Mouse (Mus musculus) testis, adult 2 months (tissue): ENCODE measurements around the gene Slit1. TPM values are rescaled to one million over a fixed set of nuclear protein-coding genes. Genes with fewer than 3 reads are reported as not detected.
A peak's percentile ranks its signal among the peaks of the same experiment; 100 is the strongest.

Experiments used
- H3K27ac ChIP-seq: fragments of 200-500 bp; 2 replicates; pipeline ENCODE4 v1.5.1; 2012; ENCODE audit warnings: low read depth, low read length; ENCODE audit not compliant: control insufficient read depth, insufficient read depth
- H3K27me3 ChIP-seq: fragments of 200-500 bp; 2 replicates; pipeline ENCODE4 v1.6.1; 2012; ENCODE audit warnings: mild to moderate bottlenecking, low read length, moderate library complexity; ENCODE audit not compliant: control insufficient read depth, insufficient read depth
- H3K36me3 ChIP-seq: fragments of 200-500 bp; 2 replicates; pipeline ENCODE4 v1.6.1; 2012; ENCODE audit warnings: mild to moderate bottlenecking, low read length; ENCODE audit not compliant: control insufficient read depth, insufficient read depth
- H3K4me1 ChIP-seq: fragments of 200-500 bp; 2 replicates; pipeline ENCODE4 v1.6.1; 2012; ENCODE audit warnings: low read length; ENCODE audit not compliant: control insufficient read depth, insufficient read depth
- H3K4me3 ChIP-seq: fragments of 200-500 bp; 2 replicates; pipeline ENCODE4 v1.5.1; 2012; ENCODE audit warnings: low read depth, mild to moderate bottlenecking, low read length, moderate library complexity, mixed read lengths; ENCODE audit not compliant: control insufficient read depth
- CTCF ChIP-seq: fragments of 200-500 bp; IDR thresholded peaks from 2 replicates; pipeline ENCODE4 v1.5.1; 2012; ENCODE audit warnings: low read depth, mild to moderate bottlenecking, inconsistent platforms, low read length, moderate library complexity; ENCODE audit not compliant: control insufficient read depth, insufficient read depth, insufficient replicate concordance
- POLR2A ChIP-seq: fragments of 200-500 bp; IDR thresholded peaks from 2 replicates; pipeline ENCODE4 v1.6.1; 2012; ENCODE audit warnings: low read depth, mild to moderate bottlenecking, inconsistent platforms, low read length, moderate library complexity; ENCODE audit not compliant: control insufficient read depth
- polyA plus RNA-seq: library from polyadenylated mRNA; depleted of rRNA; stranded (reverse); fragments of >200 nt; gene quantifications from 2 replicates; pipeline ENCODE4 v1.2.3, GENCODE M21; 2012

The Slit1 gene
- polyA plus RNA-seq, 1 experiment, result 9.6 TPM

- no peak overlapping the region for H3K27ac ChIP-seq
- H3K4me1 ChIP-seq, result no peaks in the 10 kb centered on the region
- H3K4me3 ChIP-seq, result no peak overlapping the region
- no peaks in the 10 kb centered on the region for H3K36me3 ChIP-seq
- H3K27me3 ChIP-seq, result no peaks in the 10 kb centered on the region
- TF ChIP-seq POLR2A, result no peak
- TF ChIP-seq CTCF, result no peak
These were observed 55.6 kb downstream of the Slit1 start for GRCm38 (mm10) chr19:41687836-41688235.

GRCm38 (mm10) chr19:41686194-41686593, 57.3 kb downstream of the Slit1 start:
- no peaks in the 10 kb centered on the region for H3K36me3 ChIP-seq
- H3K4me1 ChIP-seq, result no peaks in the 10 kb centered on the region
- H3K27me3 ChIP-seq, result no peaks in the 10 kb centered on the region
- TF ChIP-seq POLR2A, result no peak
- no peak for TF ChIP-seq CTCF
- H3K27ac ChIP-seq, result no peak overlapping the region
- H3K4me3 ChIP-seq, result no peak overlapping the region

DNA sequence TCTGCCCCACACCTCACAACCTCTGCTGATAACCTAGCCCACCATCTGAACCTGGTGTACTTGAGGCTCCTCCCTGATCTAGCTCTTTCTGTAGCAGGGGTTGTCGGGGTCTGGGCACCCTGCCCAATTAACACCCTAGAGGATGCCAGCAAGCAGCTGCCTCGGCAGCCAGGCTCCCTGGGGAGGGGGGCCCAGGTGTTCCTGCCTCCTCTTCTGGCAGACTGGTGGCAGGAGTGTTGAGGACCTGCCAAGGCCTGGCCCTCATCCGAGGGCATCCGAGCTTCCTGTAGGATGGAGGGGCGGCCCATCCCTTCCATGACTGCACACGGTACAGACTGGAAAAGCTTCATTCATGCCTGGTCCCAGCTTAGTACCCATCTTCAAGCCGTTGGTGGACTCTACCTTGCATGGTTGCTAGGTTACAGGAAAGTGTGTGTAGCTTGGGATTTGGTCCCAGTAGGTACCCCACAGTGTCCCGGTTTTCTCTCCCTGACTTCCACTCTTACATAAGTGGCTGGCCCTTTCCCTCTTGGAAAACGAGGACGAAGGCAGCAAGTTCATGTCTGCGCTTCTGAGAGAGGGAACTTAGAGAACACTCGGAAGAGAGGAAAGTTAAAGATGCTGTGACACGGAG, 57.9 kb downstream of the Slit1 start:
- Histone ChIP-seq H3K4me3 (no peak overlapping the region), H3K27ac (no peak overlapping the region), H3K27me3 (no peaks in the 10 kb centered on the region), H3K4me1 (no peaks in the 10 kb centered on the region), H3K36me3 (no peaks in the 10 kb centered on the region)
- TF ChIP-seq CTCF (no peak), POLR2A (no peak)

DNA sequence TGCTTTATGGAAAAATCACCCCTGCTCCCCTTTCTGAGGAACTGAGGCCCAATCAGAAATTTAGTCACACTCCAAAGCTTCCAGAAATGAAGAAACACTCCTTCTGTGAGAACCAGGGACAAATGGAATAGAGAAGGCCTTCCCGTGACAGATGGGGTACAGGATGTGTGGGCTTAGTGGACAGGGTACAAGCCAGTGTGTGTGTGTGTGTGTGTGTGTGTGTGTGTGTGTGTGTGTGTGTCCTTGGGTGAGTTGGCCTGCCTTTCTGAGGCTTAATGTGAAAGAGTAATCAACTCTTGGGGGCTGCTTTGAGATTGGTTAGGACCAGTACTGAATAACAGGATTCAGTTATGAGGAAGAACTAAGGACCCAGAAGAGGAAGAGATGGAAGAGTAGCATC, 58.6 kb downstream of the Slit1 start:
- no peak for TF ChIP-seq POLR2A
- TF ChIP-seq CTCF, result no peak
- Histone ChIP-seq H3K4me1 (no peaks in the 10 kb centered on the region), H3K27me3 (no peaks in the 10 kb centered on the region), H3K4me3 (no peak overlapping the region), H3K27ac (no peak overlapping the region), H3K36me3 (no peaks in the 10 kb centered on the region)

DNA sequence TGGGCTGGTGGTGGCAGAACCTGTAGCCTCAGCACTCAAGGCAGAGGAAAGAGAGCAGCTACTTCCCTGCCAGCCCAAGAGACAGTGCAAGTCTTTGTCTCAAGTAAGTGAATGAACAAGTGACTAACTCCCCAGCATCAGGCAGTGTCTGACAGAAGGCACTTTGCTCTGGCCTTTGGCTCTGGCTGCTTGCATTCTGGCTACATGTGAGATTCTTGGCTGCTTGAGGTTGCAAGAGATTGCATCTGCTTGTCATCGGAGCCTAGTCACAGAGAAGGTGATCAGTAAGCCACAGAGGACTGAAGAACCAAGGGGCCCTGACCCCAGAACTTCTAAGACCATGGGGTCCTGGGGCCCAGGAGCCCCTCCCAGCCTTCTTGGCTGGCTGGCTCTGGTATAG, 59.5 kb downstream of the Slit1 start:
- no peaks in the 10 kb centered on the region for H3K27me3 ChIP-seq

DNA sequence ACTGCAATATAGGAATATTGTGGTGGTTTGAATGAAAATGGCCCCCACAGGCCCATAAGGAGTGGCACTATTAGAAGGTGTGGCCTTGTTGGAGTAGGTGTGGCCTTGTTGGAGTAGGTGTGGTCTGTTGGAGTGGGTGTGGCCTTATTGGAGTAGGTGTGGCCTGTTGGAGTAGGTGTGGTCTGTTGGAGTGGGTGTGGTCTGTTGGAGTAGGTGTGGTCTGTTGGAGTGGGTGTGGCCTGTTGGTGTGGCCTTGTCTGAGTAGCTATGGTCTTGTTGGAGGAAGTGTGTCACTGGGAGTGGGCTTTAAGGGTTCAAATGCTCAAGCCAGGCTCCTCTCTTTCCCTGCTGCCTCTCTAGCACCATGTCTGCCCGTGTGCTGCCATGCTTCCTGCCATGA, 63.2 kb downstream of the Slit1 start:
- H3K4me1 ChIP-seq, result no peaks in the 10 kb centered on the region
- H3K36me3 ChIP-seq, result no peaks in the 10 kb centered on the region
- no peak overlapping the region for H3K27ac ChIP-seq
- no peak overlapping the region for H3K4me3 ChIP-seq
- TF ChIP-seq POLR2A (no peak), CTCF (no peak)
- H3K27me3 ChIP-seq, result no peaks in the 10 kb centered on the region

More for the DNA sequence above, 59.5 kb downstream of the Slit1 start:
- H3K27ac ChIP-seq, result no peak overlapping the region
- H3K4me1 ChIP-seq, result no peaks in the 10 kb centered on the region
- H3K4me3 ChIP-seq, result peak overlapping the region; percentile 36
- TF ChIP-seq CTCF (no peak), POLR2A (no peak)
- no peaks in the 10 kb centered on the region for H3K36me3 ChIP-seq

DNA sequence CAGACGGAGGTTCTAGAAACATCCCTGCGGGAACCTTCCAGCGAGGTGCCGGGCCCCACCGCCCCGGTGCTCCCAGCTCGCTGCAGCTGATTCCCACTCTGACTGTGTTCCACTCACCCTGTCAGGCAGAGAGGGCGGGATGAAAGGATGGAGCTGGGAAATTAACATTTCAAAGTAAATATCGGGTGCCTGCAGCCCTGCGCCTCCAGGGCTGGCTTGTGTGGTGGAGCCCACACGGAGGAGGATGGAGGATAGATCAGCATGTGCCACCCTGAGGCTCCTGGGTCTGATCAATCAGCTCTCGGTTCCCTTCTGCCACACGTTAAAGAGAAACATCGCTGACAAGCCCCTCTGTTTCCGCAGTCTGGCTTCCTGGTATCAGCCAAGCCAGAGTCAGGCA, 64.4 kb downstream of the Slit1 start:
- H3K27me3 ChIP-seq, result no peaks in the 10 kb centered on the region
- H3K4me1 ChIP-seq, result peaks cover 3% of the 10 kb centered on the region; the same call in 1 of the 2 replicates
- no peak overlapping the region for H3K4me3 ChIP-seq
- no peak overlapping the region for H3K27ac ChIP-seq
- H3K36me3 ChIP-seq, result no peaks in the 10 kb centered on the region
- TF ChIP-seq CTCF (no peak), POLR2A (no peak)
